Mouse (Mus musculus): ENCODE results near the gene Xab2. TPM values are rescaled to one million over a fixed set of nuclear protein-coding genes. Genes with fewer than 3 reads are reported as not detected.

Xab2 gene
- 26.7 and 29.0 TPM in 2 replicates for polyA plus RNA-seq (2012; rRNA removed; ENCODE audit: low replicate concordance)

DNA sequence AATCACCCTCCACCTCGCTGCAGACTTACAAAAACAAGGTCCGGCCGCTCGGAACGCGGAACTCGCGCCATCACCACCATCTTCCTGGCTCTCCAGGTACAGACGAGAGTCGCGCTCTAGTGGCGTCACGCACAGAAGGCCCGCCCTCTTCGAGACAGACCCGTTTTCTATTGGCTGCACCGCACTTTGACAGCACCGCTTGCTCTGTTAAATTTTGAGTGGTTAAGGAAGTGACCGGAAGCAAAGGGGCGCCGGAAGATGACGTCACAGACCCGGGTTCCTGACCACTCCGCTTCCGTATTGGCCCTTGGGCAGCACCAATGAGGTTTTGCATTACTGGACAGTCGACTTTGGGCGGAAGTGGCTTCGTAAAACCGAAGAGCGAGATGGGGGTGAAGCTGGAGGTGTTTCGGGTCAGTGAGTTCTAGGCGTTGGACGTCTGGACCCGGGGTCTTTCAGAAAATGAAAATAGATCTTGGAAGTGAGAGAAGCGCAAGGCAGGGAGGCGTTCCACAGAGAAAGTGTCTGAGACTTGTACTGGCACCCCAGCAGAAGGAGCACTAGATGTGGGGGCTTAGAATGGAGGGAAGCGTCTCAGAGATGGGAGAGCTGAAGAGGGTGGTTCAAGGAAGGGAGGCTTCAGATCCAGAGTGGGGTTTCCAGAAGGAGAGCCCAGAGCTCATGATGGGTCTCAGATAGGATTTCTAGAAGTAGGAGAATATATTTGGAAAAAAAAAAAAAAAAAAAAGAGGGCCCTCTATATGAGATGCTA lies at the start of gene Xab2, which contains the start of gene Pet100:
Xab2 (minus strand) TSS at position 118 of the 772 bp plus-strand sequence.
Pet100 (plus strand) TSS at position 350 of the 772 bp plus-strand sequence.

DNA sequence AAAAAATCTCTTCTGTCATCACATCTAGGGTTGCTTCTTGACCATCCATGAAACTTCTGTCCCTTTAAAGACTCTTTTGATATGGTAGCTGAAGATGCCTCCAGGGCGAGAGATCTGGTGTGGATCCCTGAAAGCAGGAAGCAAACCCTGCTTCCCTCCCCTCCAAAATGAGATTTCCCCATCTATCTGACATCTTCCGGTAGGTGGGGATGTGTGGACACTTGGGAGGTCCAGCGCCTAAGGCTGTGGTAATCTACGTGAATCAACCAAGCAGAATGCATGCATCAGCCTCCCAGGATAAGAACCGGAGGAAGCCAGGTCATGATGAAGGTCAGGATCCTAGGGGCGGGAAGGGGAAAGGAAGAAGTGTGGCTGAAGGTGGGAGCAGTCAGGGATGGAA lies 44.4 kb upstream of the Xab2 start, which contains the start of gene Mcemp1:
Mcemp1 (plus strand) TSS at position 248 of the 400 bp plus-strand sequence.

DNA sequence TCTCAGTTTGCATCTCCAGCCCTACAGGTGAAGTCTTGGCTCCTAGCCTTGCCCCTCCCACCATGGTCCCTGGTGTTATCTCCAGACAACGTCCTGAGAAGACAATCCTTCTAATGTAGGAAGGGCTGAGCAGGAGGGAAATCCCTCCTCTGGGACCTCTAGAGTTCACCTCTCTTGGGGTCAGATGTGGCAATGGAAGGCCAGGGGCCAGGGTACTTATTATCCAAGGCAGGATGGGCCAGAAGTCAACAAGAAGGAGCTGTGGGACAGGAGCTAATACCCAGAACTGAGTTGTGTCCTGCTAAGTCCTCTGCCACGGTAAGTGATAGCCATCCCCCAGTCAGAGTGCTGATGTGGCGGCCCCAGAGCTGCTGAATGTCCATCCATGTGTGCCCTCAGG lies 34.4 kb upstream of the Xab2 start, which contains the start of gene Retn:
Retn (plus strand) TSS at position 245 of the 400 bp plus-strand sequence.

DNA sequence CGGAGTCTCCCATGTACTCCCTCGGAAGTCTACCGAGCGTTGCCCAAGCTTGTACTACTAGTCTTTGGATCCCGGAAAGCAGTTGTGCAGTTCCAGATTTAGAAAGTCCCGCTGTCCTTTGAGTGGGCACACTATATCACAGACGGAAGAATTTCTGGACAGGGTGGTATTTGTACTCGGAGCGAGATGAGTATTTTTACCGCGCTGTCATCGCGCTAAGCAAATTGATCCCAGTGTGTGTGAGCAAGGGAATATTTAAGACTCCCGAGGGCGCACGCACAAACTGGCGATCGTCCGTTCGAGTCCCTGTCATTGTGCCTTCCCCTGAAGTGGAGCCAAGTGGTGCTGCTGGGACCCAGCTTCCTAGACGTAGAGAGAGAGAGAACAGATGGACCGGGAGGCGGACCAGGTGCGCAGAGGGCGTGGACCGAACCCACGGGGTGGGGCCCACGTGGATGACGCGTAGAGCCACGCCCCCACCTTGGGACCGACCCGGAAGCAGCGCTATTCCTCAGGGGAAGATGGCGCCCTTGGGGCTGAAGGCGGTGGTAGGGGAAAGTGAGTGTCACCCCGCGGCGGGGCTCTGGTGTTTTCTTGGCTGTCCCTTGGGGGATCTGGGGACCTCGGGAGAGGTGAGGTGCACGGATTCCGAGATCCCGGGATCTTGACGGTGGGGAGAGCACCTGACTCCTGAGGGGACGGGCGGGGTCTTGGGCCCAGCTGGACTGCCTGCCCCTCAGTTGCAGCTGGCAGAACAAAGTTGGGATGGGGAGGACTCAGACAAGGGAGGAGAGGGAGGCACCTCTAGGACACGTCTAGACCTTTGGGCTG lies 9.7 kb upstream of the Xab2 start, which contains the start of gene Stxbp2:
Stxbp2 (plus strand) TSS at position 309 of the 831 bp plus-strand sequence.

DNA sequence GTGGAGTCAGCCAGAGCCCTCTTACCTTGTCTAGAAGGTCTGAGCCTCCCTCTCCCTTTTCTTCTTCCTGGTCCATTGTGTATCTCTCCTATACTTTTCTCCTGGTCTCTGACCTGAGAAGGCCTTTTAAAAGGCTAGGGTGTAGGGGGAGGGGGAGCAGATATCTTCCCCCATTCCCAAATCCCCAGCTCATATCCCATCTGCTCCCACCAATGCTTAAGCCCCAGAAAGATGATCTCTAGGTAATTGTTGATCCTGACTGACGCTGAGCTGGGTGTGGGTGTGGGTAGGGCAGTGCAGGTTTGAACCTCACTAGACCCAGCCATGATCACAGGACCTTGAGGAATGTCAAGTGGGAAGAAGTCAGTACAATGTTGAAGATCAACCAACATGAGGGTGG lies 4.3 kb upstream of the Xab2 start, which contains the start of gene Pcp2:
Pcp2 (minus strand) TSS at position 101 of the 400 bp plus-strand sequence.

DNA sequence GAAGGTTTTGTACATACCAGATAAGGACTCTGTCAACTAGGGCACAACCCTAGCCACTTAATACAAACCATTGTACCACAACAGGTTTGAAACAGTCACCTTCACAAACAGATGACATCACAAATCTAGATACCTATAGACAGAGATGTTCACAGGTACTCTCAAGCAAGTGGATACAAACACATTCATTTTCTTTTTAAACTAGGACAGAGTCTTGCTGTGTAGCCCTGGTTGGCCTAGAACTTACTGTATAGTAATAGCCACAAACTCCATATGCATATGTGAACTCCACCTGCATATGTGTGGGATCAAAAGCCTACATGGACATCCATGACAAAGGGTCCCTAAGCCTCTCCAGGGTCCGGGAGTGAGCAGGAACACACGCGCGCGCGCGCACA lies 34.1 kb downstream of the Xab2 start, which contains the start of gene Camsap3:
Camsap3 (plus strand) TSS at position 301 of the 398 bp plus-strand sequence.

DNA sequence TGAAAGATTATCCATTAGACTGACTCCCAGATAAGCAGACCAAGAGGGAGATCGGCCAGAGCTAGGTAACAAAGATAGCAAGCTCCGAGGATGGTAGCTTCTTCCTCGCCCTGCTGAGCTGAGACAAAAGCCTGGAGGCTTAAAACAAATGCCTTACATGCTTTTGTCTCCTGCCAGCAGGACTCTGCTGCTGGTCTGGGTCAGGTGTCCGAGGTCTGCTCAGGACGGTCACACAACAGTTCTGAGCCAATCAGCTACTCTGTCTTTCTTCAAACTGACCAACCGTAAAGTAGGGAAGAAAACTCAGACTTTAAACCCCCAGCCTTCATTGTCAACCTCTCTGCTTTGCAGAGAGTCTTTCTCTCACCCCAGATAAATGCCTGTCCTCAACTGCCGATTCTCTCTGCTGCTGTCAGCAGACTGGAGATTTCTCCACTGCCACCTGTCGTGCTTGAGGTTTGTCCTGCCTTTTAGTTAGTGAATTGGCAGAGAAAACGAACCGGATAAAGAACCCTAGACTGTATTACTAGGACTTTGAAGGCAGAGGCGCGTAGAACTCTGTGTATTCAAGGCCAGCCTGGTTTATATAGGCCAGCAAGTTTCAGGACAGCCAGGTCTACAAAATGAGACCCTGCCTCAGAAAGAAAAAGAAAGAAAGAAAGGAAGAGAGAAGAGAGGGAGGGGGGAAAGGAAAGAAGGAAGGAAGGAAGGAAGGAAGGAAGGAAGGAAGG lies 53.3 kb downstream of the Xab2 start, which contains the start of gene C330021F23Rik:
C330021F23Rik (plus strand) TSS at position 350 of the 731 bp plus-strand sequence.

Other genes starting within 250 kb of the Xab2 start
- 23.5 and 28.3 TPM in 2 replicates for gene Arhgef18, start 228.3 kb downstream of the Xab2 start, polyA plus RNA-seq (2012; rRNA removed; ENCODE audit: low replicate concordance)
- gene Pex11g, start 153.6 kb downstream of the Xab2 start, polyA plus RNA-seq (2012; rRNA removed; ENCODE audit: low replicate concordance): 12.5 and 16.2 TPM in 2 replicates
- 0.21 TPM in 1 of 2 replicates, not detected in the other for gene Tex45, start 150.5 kb downstream of the Xab2 start, polyA plus RNA-seq (2012; rRNA removed; ENCODE audit: low replicate concordance)
- gene Zfp358, start 128.2 kb downstream of the Xab2 start, polyA plus RNA-seq (2012; rRNA removed; ENCODE audit: low replicate concordance): 27.4 and 34.8 TPM in 2 replicates
- 386 and 793 TPM in 2 replicates for gene Mcoln1, start 120.9 kb downstream of the Xab2 start, polyA plus RNA-seq (2012; rRNA removed; ENCODE audit: low replicate concordance)
- gene Pnpla6, start 105.9 kb downstream of the Xab2 start, polyA plus RNA-seq (2012; rRNA removed; ENCODE audit: low replicate concordance): 40.4 and 72.5 TPM in 2 replicates
- gene C330021F23Rik, start 53.3 kb downstream of the Xab2 start, polyA plus RNA-seq (2012; rRNA removed; ENCODE audit: low replicate concordance): 0.14 and 1.1 TPM in 2 replicates
- gene Camsap3, start 34.0 kb downstream of the Xab2 start, polyA plus RNA-seq (2012; rRNA removed; ENCODE audit: low replicate concordance): 74.9 and 113 TPM in 2 replicates
- gene Pet100, start 232 bp upstream of the Xab2 start, polyA plus RNA-seq (2012; rRNA removed; ENCODE audit: low replicate concordance): 1.5 and 4.4 TPM in 2 replicates
- not detected in 2 replicates for gene Pcp2, start 4.2 kb upstream of the Xab2 start, polyA plus RNA-seq (2012; rRNA removed; ENCODE audit: low replicate concordance)
- gene Stxbp2, start 9.6 kb upstream of the Xab2 start, polyA plus RNA-seq (2012; rRNA removed; ENCODE audit: low replicate concordance): 256 and 257 TPM in 2 replicates
- 2.4 TPM in 1 of 2 replicates, not detected in the other for gene Retn, start 34.5 kb upstream of the Xab2 start, polyA plus RNA-seq (2012; rRNA removed; ENCODE audit: low replicate concordance)
- gene Mcemp1, start 44.4 kb upstream of the Xab2 start, polyA plus RNA-seq (2012; rRNA removed; ENCODE audit: low replicate concordance): 0.07 TPM in 1 of 2 replicates, not detected in the other
- 0.37 and 2.7 TPM in 2 replicates for gene Fcor, start 51.0 kb upstream of the Xab2 start, polyA plus RNA-seq (2012; rRNA removed; ENCODE audit: low replicate concordance)
- 19.8 and 32.5 TPM in 2 replicates for gene Trappc5, start 55.0 kb upstream of the Xab2 start, polyA plus RNA-seq (2012; rRNA removed; ENCODE audit: low replicate concordance)
- gene Fcer2a, start 72.9 kb upstream of the Xab2 start, polyA plus RNA-seq (2012; rRNA removed; ENCODE audit: low replicate concordance): 0.87 TPM in 1 of 2 replicates, not detected in the other
- 0.07 TPM in 1 of 2 replicates, not detected in the other for gene Clec4g, start 99.3 kb upstream of the Xab2 start, polyA plus RNA-seq (2012; rRNA removed; ENCODE audit: low replicate concordance)
- 0.28 TPM in 1 of 2 replicates, not detected in the other for gene Cd209a, start 127.7 kb upstream of the Xab2 start, polyA plus RNA-seq (2012; rRNA removed; ENCODE audit: low replicate concordance)
- not detected in 2 replicates for gene Cd209e, start 233.0 kb upstream of the Xab2 start, polyA plus RNA-seq (2012; rRNA removed; ENCODE audit: low replicate concordance)